Mouse (Mus musculus): Measurements from ENCODE around the gene Mrpl53. TPM values are rescaled to one million over a fixed set of nuclear protein-coding genes. Genes with fewer than 3 reads are reported as not detected.

Gene Mrpl53
- total and polyA plus RNA-seq, 3 experiments = 52.2 to 74.0 (median 55.5) TPM

DNA sequence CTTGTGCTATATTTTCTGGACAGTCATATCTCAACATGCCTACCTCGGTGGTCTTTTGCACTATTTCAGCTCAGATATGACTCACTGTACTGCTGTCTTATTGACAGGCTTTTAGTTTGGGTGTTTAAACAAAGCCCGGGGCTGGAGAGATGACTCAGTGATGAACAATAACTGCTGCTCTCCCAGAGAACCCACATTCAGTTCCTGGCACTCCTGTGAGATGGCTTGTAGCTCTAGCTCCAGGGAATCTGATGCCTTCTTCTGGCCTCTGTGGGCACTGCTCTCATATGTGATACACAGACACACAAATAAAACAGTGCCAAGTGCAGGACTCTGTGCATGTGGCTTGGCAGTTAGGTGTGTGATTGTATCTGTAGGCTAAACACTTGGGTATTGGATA lies 36.4 kb downstream of the Mrpl53 start:
- H3K79me2 ChIP-seq (replicated peaks; ENCODE audit: control insufficient read depth, extremely low read depth, insufficient read depth, poor library complexity, severe bottlenecking) = no peaks in the 10 kb centered on the region
- H3K9ac ChIP-seq (ENCODE audit: insufficient read depth, low read depth) = no peak overlapping the region
- no peak overlapping the region for H3K27ac ChIP-seq (ENCODE audit: insufficient read depth, low read depth)
- dilution Hi-C loops (cut with MboI; ENCODE audit: extremely low pct_ligation_motif_present, extremely low pct_unique_long_range_greater_than_20kb, low sequenced_read_pairs) (no loop called here), in situ Hi-C loops (cut with MboI; ENCODE audit: low pct_ligation_motif_present, low pct_unique_long_range_greater_than_20kb, low sequenced_read_pairs) (no loop called here)
- no peak overlapping the region for H3K4me3 ChIP-seq (replicated peaks in 1 of 3; ENCODE audit: low read depth in 2 of 3, low read length in 2 of 3, poor library complexity in 1 of 3)
- no peak overlapping the region for H3K4me2 ChIP-seq (ENCODE audit: insufficient read depth, low read depth, poor library complexity, severe bottlenecking)
- H3K27me3 ChIP-seq (replicated peaks) = no peaks in the 10 kb centered on the region
- H3K9me3 ChIP-seq (replicated peaks; ENCODE audit: low read length) = no peaks in the 10 kb centered on the region
- H3K4me1 ChIP-seq (ENCODE audit: control insufficient read depth in 1 of 2, insufficient read depth in 2 of 2) = peaks cover 3 to 8% of the 10 kb centered on the region in 2 experiments; a peak in 2 of 4 replicates
- H3K36me3 ChIP-seq (replicated peaks in 1 of 2; ENCODE audit: control insufficient read depth in 1 of 2, insufficient read depth in 1 of 2, low read length in 1 of 2) = peaks cover 0 to 5% of the 10 kb centered on the region in 2 experiments
- no peak for TF ChIP-seq NRF1 (IDR thresholded peaks at IDR 0.05; ENCODE audit: low read depth, low read length)
- TF ChIP-seq CHD1 (IDR thresholded peaks at IDR 0.05; ENCODE audit: low read depth, low read length) = no peak
- no peak for TF ChIP-seq ZKSCAN1 (IDR thresholded peaks at IDR 0.05; ENCODE audit: borderline replicate concordance, low read depth, low read length)
- no peak for TF ChIP-seq ETS1 (conservative IDR thresholded peaks at IDR 0.05; ENCODE audit: low read depth, low read length)
- no peak for TF ChIP-seq E2F4 (IDR thresholded peaks at IDR 0.05; ENCODE audit: insufficient replicate concordance, low read depth, low read length)
- TF ChIP-seq SIN3A (IDR thresholded peaks at IDR 0.05; ENCODE audit: low read length) = no peak
- TF ChIP-seq ELF1 (IDR thresholded peaks at IDR 0.05; ENCODE audit: low read depth, low read length) = no peak
- TF ChIP-seq ZNF384 (IDR thresholded peaks at IDR 0.05; ENCODE audit: low read depth, low read length) = no peak
- TF ChIP-seq NELFE (IDR thresholded peaks at IDR 0.05; ENCODE audit: low read depth, low read length) = no peak
- no peak for TF ChIP-seq MAX (IDR thresholded peaks at IDR 0.05; ENCODE audit: low read length)
- TF ChIP-seq GABPA (IDR thresholded peaks at IDR 0.05; ENCODE audit: insufficient replicate concordance, low read depth, low read length) = no peak
- no peak for TF ChIP-seq CTCF (conservative IDR thresholded peaks at IDR 0.05 in 1 of 2, IDR thresholded peaks at IDR 0.05 in 1 of 2; ENCODE audit: low read depth in 2 of 2, low read length in 2 of 2)
- no peak for TF ChIP-seq POLR2A (IDR thresholded peaks at IDR 0.05; ENCODE audit: low read depth, low read length)
- no peak for TF ChIP-seq ZMIZ1 (IDR thresholded peaks at IDR 0.05; ENCODE audit: low read depth, low read length)
- no peak for TF ChIP-seq RCOR1 (conservative IDR thresholded peaks at IDR 0.05; ENCODE audit: low read depth, low read length)
- no peak for TF ChIP-seq CHD2 (IDR thresholded peaks at IDR 0.05; ENCODE audit: low read length)
- no peak for TF ChIP-seq BHLHE40 (IDR thresholded peaks at IDR 0.05; ENCODE audit: low read depth, low read length)
- no peak for TF ChIP-seq RAD21 (IDR thresholded peaks at IDR 0.05; ENCODE audit: low read depth, low read length)
- no peak for DNase-seq (ENCODE audit: extremely low read depth)

DNA sequence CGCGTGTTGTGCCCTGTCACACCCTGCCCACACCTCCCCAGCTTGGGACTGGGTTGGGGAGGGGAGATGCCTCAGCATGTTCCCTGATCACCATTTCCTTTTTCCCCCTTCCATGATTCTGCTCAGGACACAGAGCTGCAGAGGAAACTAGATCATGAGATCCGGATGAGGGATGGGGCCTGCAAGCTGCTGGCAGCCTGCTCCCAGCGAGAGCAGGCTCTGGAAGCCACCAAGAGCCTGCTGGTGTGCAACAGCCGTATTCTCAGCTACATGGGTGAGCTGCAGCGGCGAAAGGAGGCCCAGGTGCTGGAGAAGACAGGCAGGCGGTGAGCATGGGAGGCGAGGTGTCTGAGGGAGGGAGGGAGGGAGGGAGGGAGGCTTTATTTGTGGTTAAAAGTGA lies 37.0 kb downstream of the Mrpl53 start:
- H3K9ac ChIP-seq (ENCODE audit: insufficient read depth, low read depth) = no peak overlapping the region
- H3K9me3 ChIP-seq (replicated peaks; ENCODE audit: low read length) = no peaks in the 10 kb centered on the region
- dilution Hi-C loops (cut with MboI; ENCODE audit: extremely low pct_ligation_motif_present, extremely low pct_unique_long_range_greater_than_20kb, low sequenced_read_pairs) = no loop called here
- DNase-seq (ENCODE audit: extremely low read depth) = no peak
- no peak overlapping the region for H3K4me2 ChIP-seq (ENCODE audit: insufficient read depth, low read depth, poor library complexity, severe bottlenecking)
- in situ Hi-C loops (cut with MboI; ENCODE audit: low pct_ligation_motif_present, low pct_unique_long_range_greater_than_20kb, low sequenced_read_pairs) = no loop called here
- H3K4me1 ChIP-seq (ENCODE audit: control insufficient read depth in 1 of 2, insufficient read depth in 2 of 2) = peaks cover 3 to 11% of the 10 kb centered on the region in 2 experiments; a peak in 2 of 4 replicates
- H3K27ac ChIP-seq (ENCODE audit: insufficient read depth, low read depth) = no peak overlapping the region
- no peaks in the 10 kb centered on the region for H3K79me2 ChIP-seq (replicated peaks; ENCODE audit: control insufficient read depth, extremely low read depth, insufficient read depth, poor library complexity, severe bottlenecking)
- H3K4me3 ChIP-seq (replicated peaks in 1 of 3; ENCODE audit: low read depth in 2 of 3, low read length in 2 of 3, poor library complexity in 1 of 3) = no peak overlapping the region
- TF ChIP-seq MAFK (IDR thresholded peaks at IDR 0.05; ENCODE audit: insufficient replicate concordance, low read length) (no peak), SIN3A (IDR thresholded peaks at IDR 0.05; ENCODE audit: low read length) (no peak), JUND (conservative IDR thresholded peaks at IDR 0.05; ENCODE audit: low read depth, low read length) (no peak), MXI1 (IDR thresholded peaks at IDR 0.05; ENCODE audit: low read depth, low read length) (no peak), KAT2A (IDR thresholded peaks at IDR 0.05; ENCODE audit: insufficient replicate concordance, low read length) (no peak), HCFC1 (IDR thresholded peaks at IDR 0.05; ENCODE audit: low read depth, low read length) (no peak), CHD2 (IDR thresholded peaks at IDR 0.05; ENCODE audit: low read length) (no peak), CTCF (conservative IDR thresholded peaks at IDR 0.05 in 1 of 2, IDR thresholded peaks at IDR 0.05 in 1 of 2; ENCODE audit: low read depth in 2 of 2, low read length in 2 of 2) (no peak), MAX (IDR thresholded peaks at IDR 0.05; ENCODE audit: low read length) (no peak), NELFE (IDR thresholded peaks at IDR 0.05; ENCODE audit: low read depth, low read length) (no peak), ZC3H11A (IDR thresholded peaks at IDR 0.05; ENCODE audit: low read depth, low read length) (no peak), PAX5 (IDR thresholded peaks at IDR 0.05; ENCODE audit: low read length) (no peak), BHLHE40 (IDR thresholded peaks at IDR 0.05; ENCODE audit: low read depth, low read length) (no peak), ZMIZ1 (IDR thresholded peaks at IDR 0.05; ENCODE audit: low read depth, low read length) (no peak)
- peaks cover 0 to 5% of the 10 kb centered on the region in 2 experiments for H3K36me3 ChIP-seq (replicated peaks in 1 of 2; ENCODE audit: control insufficient read depth in 1 of 2, insufficient read depth in 1 of 2, low read length in 1 of 2)
- H3K27me3 ChIP-seq (replicated peaks) = no peaks in the 10 kb centered on the region

Data from CH12.LX (cell line).